Mouse (Mus musculus): ENCODE data around the gene Gprc6a. TPM values are rescaled to one million over a fixed set of nuclear protein-coding genes. Genes with fewer than 3 reads are reported as not detected.

Gene Gprc6a
- polyA plus RNA-seq (2015; fragmentation: Illumina TruSeq; extraction: RNeasy Lipid Tissue Mini Kit (QIAGEN cat#74804); ENCODE audit: low read depth, low replicate concordance), result not detected

DNA sequence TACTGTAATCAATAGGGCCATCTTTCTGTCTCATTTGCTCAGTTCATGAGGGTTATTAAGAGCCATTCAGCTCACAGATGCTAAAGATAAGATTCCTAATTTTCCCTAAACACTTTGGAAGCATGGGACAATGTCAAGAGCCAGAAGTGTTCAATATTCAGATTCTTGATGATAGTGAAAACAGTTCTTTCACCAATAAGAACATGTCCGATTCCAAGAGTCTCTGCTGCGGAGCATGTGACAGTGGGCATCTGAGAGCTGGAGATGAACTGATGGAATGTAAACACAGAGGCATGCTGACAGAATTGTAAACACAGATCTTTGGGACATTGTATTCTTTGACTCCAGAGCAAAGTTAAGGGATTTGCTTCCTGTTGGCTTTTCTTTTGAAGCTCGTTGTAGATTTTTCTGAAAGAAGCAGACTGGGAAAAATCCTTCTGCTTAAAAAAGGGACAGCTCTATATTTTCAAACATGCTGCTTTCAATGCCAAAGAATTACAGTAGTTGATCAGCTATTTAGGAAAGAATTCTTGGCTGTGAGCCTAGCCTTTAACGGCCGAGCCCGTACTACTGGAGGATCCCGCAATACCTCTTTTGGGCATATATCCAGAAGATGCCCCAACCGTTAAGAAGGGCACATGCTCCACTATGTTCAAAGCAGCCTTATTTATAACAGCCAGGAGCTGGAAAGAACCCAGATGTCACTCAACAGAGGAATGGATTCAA is at the start of gene Gprc6a:
Gene Gprc6a, minus strand, starts transcription at position 51 of the 726 bp plus-strand sequence.

DNA sequence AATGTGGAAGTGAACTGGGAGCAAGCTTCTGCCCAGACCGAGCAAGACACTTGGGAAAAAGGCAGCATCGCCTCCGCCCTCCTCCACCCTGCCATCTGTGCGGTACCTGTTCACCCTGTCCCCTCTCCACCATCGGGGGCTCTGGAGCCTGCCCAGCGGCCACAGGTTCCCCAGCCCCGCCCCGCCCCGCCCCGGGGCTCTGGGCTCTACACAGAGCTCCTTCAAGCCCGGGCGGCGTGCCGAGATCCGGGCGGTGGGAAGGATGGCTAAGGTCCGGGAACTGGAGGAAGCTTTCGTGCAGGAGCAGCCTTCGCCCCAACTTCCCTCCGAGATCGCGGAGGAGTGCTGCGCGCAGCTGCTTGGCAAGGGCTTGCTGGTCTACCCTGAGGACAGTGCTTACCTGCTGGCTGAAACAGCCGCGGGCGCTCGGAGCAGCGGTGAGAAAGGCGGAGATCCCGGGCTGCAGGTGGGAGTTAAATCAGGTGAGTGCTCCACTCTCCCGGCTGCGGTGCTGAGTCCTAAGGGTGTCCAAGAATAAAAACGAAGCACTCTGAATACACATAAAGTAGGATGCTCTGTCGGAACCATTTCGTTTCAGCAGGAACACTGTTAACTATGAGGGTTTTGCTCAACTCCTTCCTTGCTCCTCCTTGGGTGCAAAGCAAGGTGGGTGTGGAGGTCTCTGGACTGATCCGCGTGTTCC is 46.4 kb upstream of the Gprc6a start, which contains the start of gene Rfx6:
Gene Rfx6, plus strand, starts transcription at position 209 of the 703 bp plus-strand sequence.

DNA sequence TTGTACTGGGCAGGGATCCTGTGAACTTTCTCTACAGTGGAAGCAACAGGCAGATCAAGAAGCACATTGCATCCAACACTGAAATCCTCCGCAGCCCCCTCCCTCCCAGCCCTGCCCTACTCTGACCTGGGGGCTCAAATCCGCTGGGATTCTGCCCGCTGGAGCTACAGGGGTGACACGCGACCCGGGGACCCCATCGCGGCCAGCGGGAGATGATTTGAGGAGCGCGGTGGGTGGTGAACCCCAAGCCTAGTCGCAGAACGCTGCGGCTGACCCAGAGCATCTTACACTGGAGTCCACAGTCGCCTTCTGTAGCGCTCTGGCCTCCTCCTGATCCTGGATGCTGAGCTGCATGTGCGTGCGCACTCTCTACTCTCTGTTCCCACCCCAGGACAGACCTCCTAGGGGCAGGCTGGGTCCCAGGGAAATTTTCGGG is 41.1 kb downstream of the Gprc6a start, which contains the start of gene Fam162b:
Gene Fam162b, minus strand, starts transcription at position 379 of the 436 bp plus-strand sequence.

Other genes starting within 250 kb of the Gprc6a start
- gene Gm49339, start 150.8 kb downstream of the Gprc6a start, polyA plus RNA-seq (2015; fragmentation: Illumina TruSeq; extraction: RNeasy Lipid Tissue Mini Kit (QIAGEN cat#74804); ENCODE audit: low read depth, low replicate concordance), result not detected
- 0.21 TPM for gene Lilr4b, start 150.8 kb downstream of the Gprc6a start, polyA plus RNA-seq (2015; fragmentation: Illumina TruSeq; extraction: RNeasy Lipid Tissue Mini Kit (QIAGEN cat#74804); ENCODE audit: low read depth, low replicate concordance)
- 0.52 TPM for gene Lilrb4a, start 140.5 kb downstream of the Gprc6a start, polyA plus RNA-seq (2015; fragmentation: Illumina TruSeq; extraction: RNeasy Lipid Tissue Mini Kit (QIAGEN cat#74804); ENCODE audit: low read depth, low replicate concordance)
- gene Fam162b, start 40.9 kb downstream of the Gprc6a start, polyA plus RNA-seq (2015; fragmentation: Illumina TruSeq; extraction: RNeasy Lipid Tissue Mini Kit (QIAGEN cat#74804); ENCODE audit: low read depth, low replicate concordance), result not detected
- gene Rfx6, start 46.3 kb upstream of the Gprc6a start, polyA plus RNA-seq (2015; fragmentation: Illumina TruSeq; extraction: RNeasy Lipid Tissue Mini Kit (QIAGEN cat#74804); ENCODE audit: low read depth, low replicate concordance), result not detected